Mouse (Mus musculus) lung, adult 18-20 months (tissue): Measurements from ENCODE around the gene Dctn3.

Experiments used
- DNase-seq, 2 experiments: peaks; one replicate each; pipeline ENCODE4 v3.0.0; 2022; ENCODE audit warnings: mixed read lengths in 2 of 2

Gene Dctn3

GRCm38 (mm10) chr4:41666646-41667045 lies 56.3 kb downstream of the Dctn3 start:
- no peak for DNase-seq

- no peak for DNase-seq
Observed at GRCm38 (mm10) chr4:41665009-41665675, 57.8 kb downstream of the Dctn3 start.
